Mouse (Mus musculus) gastrocnemius, adult 18-20 months (tissue): ENCODE results near the gene Alyref. TPM values are rescaled to one million over a fixed set of nuclear protein-coding genes. Genes with fewer than 3 reads are reported as not detected.

Source experiments
- DNase-seq: peaks from one replicate; pipeline ENCODE4 v3.0.0; 2021; ENCODE audit warnings: low spot score
- microRNA-seq: library from miRNA; unstranded; fragments of <30 nt; microRNA quantifications from one replicate; pipeline ENCODE4 v1.2.0, GENCODE M21; 2021
- total RNA-seq, 2 experiments: library from RNA; stranded (reverse); gene quantifications; 2 replicates each; pipeline ENCODE4 v1.2.3; 2021

Alyref gene
- total RNA-seq, 2 experiments from 2014 or later: 42.8 to 48.6 TPM

DNA sequence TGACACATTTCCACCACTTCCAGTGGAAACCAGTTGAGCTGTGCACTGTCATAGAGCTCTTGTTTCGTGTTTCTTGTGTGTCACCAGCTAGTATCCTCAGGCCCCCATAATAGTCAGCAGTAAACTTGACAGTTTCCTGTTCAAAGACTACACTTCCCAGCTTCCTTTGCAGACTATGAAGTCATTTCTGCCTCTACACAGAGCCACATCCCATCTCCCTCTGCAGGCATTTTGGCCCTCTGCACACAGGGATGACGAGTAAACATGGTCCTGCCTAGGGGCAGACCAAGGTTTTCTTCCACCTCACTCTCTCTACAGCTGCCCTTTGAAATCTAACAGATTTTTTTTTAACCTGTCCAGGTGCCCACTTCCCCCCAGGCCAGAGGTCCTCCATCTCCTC, 50.7 kb downstream of the Alyref start:
- DNase-seq: peak; percentile 25

DNA sequence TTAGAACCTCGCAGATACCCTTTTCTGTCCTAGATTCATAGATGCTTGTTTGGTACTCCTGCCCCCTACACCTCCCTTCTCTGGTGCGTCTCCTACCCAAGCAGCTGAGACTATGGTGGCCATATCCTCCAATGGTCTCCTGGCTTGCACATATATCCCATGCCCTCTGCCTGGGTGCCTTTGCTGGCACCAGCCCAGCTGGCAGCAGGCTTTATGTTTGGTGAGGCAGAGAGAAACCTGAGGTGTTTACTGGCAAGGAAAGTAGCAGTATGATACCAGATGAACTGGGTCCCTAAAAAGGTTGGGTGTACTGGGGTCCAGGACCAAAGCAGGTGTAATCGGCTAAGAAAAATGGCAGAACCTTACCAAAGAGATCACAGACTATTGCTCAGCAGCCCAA, 52.2 kb downstream of the Alyref start:
- DNase-seq: peak; percentile 48

DNA sequence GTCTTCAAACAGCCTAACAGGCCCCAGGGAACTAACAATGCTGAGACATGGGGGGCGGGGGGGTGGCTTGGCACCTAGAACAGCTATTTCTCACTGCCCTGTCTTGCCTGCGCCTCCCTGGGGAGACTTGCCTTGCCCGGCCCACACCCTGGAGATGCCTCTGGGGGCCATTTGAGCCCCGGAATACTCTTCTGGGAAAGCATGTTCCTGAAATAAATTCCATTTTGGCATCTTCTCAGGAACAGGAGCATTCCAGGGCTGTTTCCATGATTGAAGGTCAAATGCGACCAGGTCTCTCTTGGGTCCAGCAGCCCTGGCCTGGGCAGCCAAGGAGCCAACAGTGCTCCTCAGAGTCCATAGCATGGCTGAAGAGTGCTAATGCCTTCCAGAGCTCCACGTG, 55.8 kb downstream of the Alyref start:
- DNase-seq: peak; percentile 28

Small RNAs within 50 kb of the gene (microRNA-seq; reads per million reads assigned to microRNA genes)
- gene Mir6936: not detected

Other genes starting within 250 kb of the Alyref start
- gene Actg1, start 249.8 kb downstream of the Alyref start, total RNA-seq: 100 to 1,000 TPM; 158 to 253 TPM
- under 1 TPM; 0.39 to 0.52 TPM for gene Fscn2, start 236.8 kb downstream of the Alyref start, total RNA-seq
- gene Faap100, start 219.6 kb downstream of the Alyref start, total RNA-seq: 10 to 100 TPM in 1 of 2 experiments, 1 to 10 TPM in 1; 8.3 to 19.3 TPM
- 100 to 1,000 TPM in 1 of 2 experiments, 10 to 100 TPM in 1; 84.6 to 100 TPM for gene Nploc4, start 160.7 kb downstream of the Alyref start, total RNA-seq
- under 1 TPM in 1 of 2 experiments, not detected in 1; 0.57 TPM for gene Tspan10, start 155.7 kb downstream of the Alyref start, total RNA-seq
- gene Pde6g, start 144.9 kb downstream of the Alyref start, total RNA-seq: under 1 TPM; 0.33 to 0.39 TPM
- 10 to 100 TPM; 18.9 to 24.7 TPM for gene Oxld1, start 140.3 kb downstream of the Alyref start, total RNA-seq
- gene Ccdc137, start 140.2 kb downstream of the Alyref start, total RNA-seq: 1 to 10 TPM; 5.7 to 6.2 TPM
- 1 to 10 TPM; 4.3 to 6.2 TPM for gene Arl16, start 130.8 kb downstream of the Alyref start, total RNA-seq
- gene Mrpl12, start 113.8 kb downstream of the Alyref start, total RNA-seq: 100 to 1,000 TPM; 130 to 136 TPM
- gene Slc25a10, start 106.5 kb downstream of the Alyref start, total RNA-seq: 1 to 10 TPM; 3.3 to 4.5 TPM
- gene Gcgr, start 67.7 kb downstream of the Alyref start, total RNA-seq: under 1 TPM in 1 of 2 experiments, not detected in 1; 0.45 TPM
- gene Mcrip1, start 48.6 kb downstream of the Alyref start, total RNA-seq: 10 to 100 TPM; 18.4 to 22.7 TPM
- 100 to 1,000 TPM; 140 to 577 TPM for gene Ppp1r27, start 47.2 kb downstream of the Alyref start, total RNA-seq
- 100 to 1,000 TPM; 188 to 221 TPM for gene P4hb, start 25.1 kb downstream of the Alyref start, total RNA-seq
- gene Arhgdia, start 16.7 kb downstream of the Alyref start, total RNA-seq: 10 to 100 TPM; 71.0 to 89.8 TPM
- 10 to 100 TPM; 45.9 to 52.1 TPM for gene Anapc11, start 56 bp upstream of the Alyref start, total RNA-seq
- not detected for gene Npb, start 10.1 kb upstream of the Alyref start, total RNA-seq
- gene Pcyt2, start 19.6 kb upstream of the Alyref start, total RNA-seq: 10 to 100 TPM; 26.1 to 27.7 TPM
- gene Sirt7, start 26.9 kb upstream of the Alyref start, total RNA-seq: 1 to 10 TPM; 3.6 to 4.2 TPM
- gene Mafg, start 35.2 kb upstream of the Alyref start, total RNA-seq: 10 to 100 TPM; 50.2 to 58.8 TPM
- 1 to 10 TPM; 2.8 to 3.2 TPM for gene Pycr1, start 45.4 kb upstream of the Alyref start, total RNA-seq
- 100 to 1,000 TPM; 124 to 137 TPM for gene Myadml2, start 49.8 kb upstream of the Alyref start, total RNA-seq
- gene Notum, start 62.8 kb upstream of the Alyref start, total RNA-seq: not detected
- 10 to 100 TPM; 31.1 to 33.4 TPM for gene Aspscr1, start 74.6 kb upstream of the Alyref start, total RNA-seq
- 10 to 100 TPM; 24.2 to 32.0 TPM for gene Cenpx, start 115.4 kb upstream of the Alyref start, total RNA-seq
- gene Lrrc45, start 115.6 kb upstream of the Alyref start, total RNA-seq: 1 to 10 TPM; 2.3 to 3.0 TPM
- gene Rac3, start 123.1 kb upstream of the Alyref start, total RNA-seq: 1 to 10 TPM in 1 of 2 experiments, under 1 TPM in 1; 0.95 to 1.3 TPM
- gene Dcxr, start 128.9 kb upstream of the Alyref start, total RNA-seq: 1 to 10 TPM; 8.2 to 9.6 TPM
- gene Cbr2, start 133.7 kb upstream of the Alyref start, total RNA-seq: 10 to 100 TPM; 11.6 to 16.9 TPM
- gene Hmga1b, start 164.4 kb upstream of the Alyref start, total RNA-seq: 10 to 100 TPM; 20.4 to 22.2 TPM
- gene Rfng, start 185.8 kb upstream of the Alyref start, total RNA-seq: 10 to 100 TPM; 12.6 to 13.0 TPM
- 10 to 100 TPM; 62.5 to 63.3 TPM for gene Gps1, start 185.9 kb upstream of the Alyref start, total RNA-seq
- 10 to 100 TPM; 27.6 to 28.6 TPM for gene Dus1l, start 198.0 kb upstream of the Alyref start, total RNA-seq
- gene Fasn, start 226.2 kb upstream of the Alyref start, total RNA-seq: 10 to 100 TPM; 11.4 to 17.1 TPM